8 mouse cellular contexts compared by ENCODE assay signal in the genomic region with DNA sequence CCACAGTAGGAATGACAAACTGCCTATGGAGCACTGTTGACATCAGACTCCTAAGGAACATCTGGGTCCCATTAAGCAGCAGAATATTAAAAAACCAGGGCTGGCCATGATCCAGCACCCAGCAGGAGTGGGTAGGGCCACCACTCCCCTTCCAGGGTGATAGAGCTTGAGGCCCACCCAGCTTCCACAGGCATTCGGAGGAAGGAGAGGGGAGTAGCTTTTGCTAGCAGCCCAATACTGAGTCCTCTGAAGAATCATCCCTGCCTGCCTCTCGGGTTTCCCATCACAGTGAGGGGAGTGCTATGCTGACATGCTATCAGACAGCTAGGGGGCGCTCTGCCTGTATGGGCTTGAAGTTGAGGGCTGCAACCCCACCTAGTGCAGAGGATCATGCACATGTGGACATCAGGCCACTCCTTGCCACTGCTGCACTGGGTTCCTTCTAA.
DNase-seq lines count a peak whose midpoint lies in the region; ATAC-seq lines count a peak whose summit lies in the region.

No protein-coding gene starts in this region.

- peaks cover 11% of the 10 kb centered on the region; the same call in 1 of the 2 replicates for H3K4me1 ChIP-seq in hindbrain, embryonic 10.5 days (replicated peaks)
- 0 out of 2 replicates have a peak, but pooled peaks cover 2% of the 10 kb centered on the region for H3K4me1 ChIP-seq in hindbrain, embryonic 16.5 days (ENCODE audit: control insufficient read depth, insufficient read depth, low read depth, low read length)
- H3K4me1 ChIP-seq in heart, embryonic 15.5 days (replicated peaks) = peaks cover 9% of the 10 kb centered on the region; the same call in 1 of the 2 replicates
- H3K4me1 ChIP-seq in limb, embryonic 13.5 days = peaks cover 24% of the 10 kb centered on the region

- no peak overlapping the region for H3K9ac ChIP-seq in hindbrain, embryonic 16.5 days (ENCODE audit: low read depth, low read length)
- no peak overlapping the region for H3K9ac ChIP-seq in heart, embryonic 15.5 days
- H3K9ac ChIP-seq in limb, embryonic 13.5 days = no peak overlapping the region

- no peak overlapping the region for H3K4me2 ChIP-seq in hindbrain, embryonic 16.5 days (ENCODE audit: low read length)
- H3K4me2 ChIP-seq in heart, embryonic 15.5 days = no peak overlapping the region
- H3K4me2 ChIP-seq in limb, embryonic 13.5 days (replicated peaks) = peak overlapping the region; percentile 16

- H3K27ac ChIP-seq in hindbrain, embryonic 10.5 days = no peak overlapping the region
- H3K27ac ChIP-seq in hindbrain, embryonic 16.5 days (ENCODE audit: low read depth, low read length) = no peak overlapping the region
- no peak overlapping the region for H3K27ac ChIP-seq in heart, embryonic 15.5 days
- peak overlapping the region; percentile 77; the same call in 1 of the 2 replicates for H3K27ac ChIP-seq in limb, embryonic 13.5 days

- peak; percentile 65 for DNase-seq in hindbrain, embryonic 10.5 days (ENCODE audit: low spot score)
- DNase-seq in CD8-positive naive resting alpha-beta T cell, adult 2 months (ENCODE audit: low read depth in 2 of 2, low spot score in 2 of 2) = peak; percentile 21 to 41
- DNase-seq in brain, adult 2 months (ENCODE audit: low read depth, low spot score) = peak; percentile 55
- peak; percentile 56 for DNase-seq in naive thymus-derived CD4-positive, alpha-beta T cell, adult 2 months (ENCODE audit: low read depth)
- no peak for DNase-seq in Muller cell, postnatal 12 days (ENCODE audit: inconsistent ontology term)

- no peaks in the 10 kb centered on the region for H3K36me3 ChIP-seq in hindbrain, embryonic 10.5 days
- no peaks in the 10 kb centered on the region for H3K36me3 ChIP-seq in hindbrain, embryonic 16.5 days (ENCODE audit: control insufficient read depth, insufficient read depth, low read length)
- no peaks in the 10 kb centered on the region for H3K36me3 ChIP-seq in heart, embryonic 15.5 days
- H3K36me3 ChIP-seq in limb, embryonic 13.5 days = no peaks in the 10 kb centered on the region

- no peaks in the 10 kb centered on the region for H3K27me3 ChIP-seq in hindbrain, embryonic 10.5 days (ENCODE audit: insufficient read depth, poor library complexity, severe bottlenecking)
- H3K27me3 ChIP-seq in hindbrain, embryonic 16.5 days (replicated peaks; ENCODE audit: control insufficient read depth, insufficient read depth, low read length) = no peaks in the 10 kb centered on the region
- H3K27me3 ChIP-seq in heart, embryonic 15.5 days = no peaks in the 10 kb centered on the region
- H3K27me3 ChIP-seq in limb, embryonic 13.5 days = no peaks in the 10 kb centered on the region

- WGBS in hindbrain, embryonic 10.5 days = 11% methylated on average over 3 of the region's 3 CpGs
- WGBS in hindbrain, embryonic 16.5 days = 5% methylated on average over 3 of the region's 3 CpGs
- 6% methylated on average over 3 of the region's 3 CpGs for WGBS in heart, embryonic 15.5 days
- WGBS in limb, embryonic 13.5 days = 4% methylated on average over 3 of the region's 3 CpGs

- no peaks in the 10 kb centered on the region for H3K9me3 ChIP-seq in hindbrain, embryonic 10.5 days
- H3K9me3 ChIP-seq in hindbrain, embryonic 16.5 days (ENCODE audit: control insufficient read depth, low read length) = no peaks in the 10 kb centered on the region
- H3K9me3 ChIP-seq in heart, embryonic 15.5 days (replicated peaks) = no peaks in the 10 kb centered on the region
- H3K9me3 ChIP-seq in limb, embryonic 13.5 days = no peaks in the 10 kb centered on the region

- H3K4me3 ChIP-seq in hindbrain, embryonic 10.5 days = no peak overlapping the region
- H3K4me3 ChIP-seq in hindbrain, embryonic 16.5 days (ENCODE audit: low read length) = no peak overlapping the region
- no peak overlapping the region for H3K4me3 ChIP-seq in heart, embryonic 15.5 days
- H3K4me3 ChIP-seq in limb, embryonic 13.5 days = no peak overlapping the region

- no peak for ATAC-seq in hindbrain, embryonic 16.5 days
- peak; percentile 47 for ATAC-seq in heart, embryonic 15.5 days (replicated peaks; ENCODE audit: insufficient number of reproducible peaks, insufficient read depth, low FRiP score, low read depth)
- peak; percentile 88 for ATAC-seq in limb, embryonic 13.5 days (ENCODE audit: low FRiP score, low read depth)
